Mouse (Mus musculus): ENCODE measurements around the gene A530064D06Rik. TPM values are rescaled to one million over a fixed set of nuclear protein-coding genes. Genes with fewer than 3 reads are reported as not detected.

Gene A530064D06Rik
- total and polyA plus RNA-seq, 2 experiments from 2014 or later, result not detected

GRCm38 (mm10) chr17:48118570-48118969, 48.5 kb downstream of the A530064D06Rik start:
- Histone ChIP-seq H3K27me3 (ENCODE audit: insufficient read depth, low read length) (no peaks in the 10 kb centered on the region), H3K4me2 (ENCODE audit: low read depth, low read length, poor library complexity, severe bottlenecking) (no peak overlapping the region), H3K9ac (replicated peaks; ENCODE audit: low read length, poor library complexity, severe bottlenecking) (no peak overlapping the region), H3K9me3 (ENCODE audit: low read length) (no peaks in the 10 kb centered on the region), H3K4me3 (ENCODE audit: low read depth, low read length) (no peak overlapping the region), H3K4me1 (ENCODE audit: insufficient read depth, low read length) (no peaks in the 10 kb centered on the region), H3K27ac (ENCODE audit: low read depth, low read length) (no peak overlapping the region), H3K36me3 (ENCODE audit: insufficient read depth, low read length) (no peaks in the 10 kb centered on the region)
- DNase-seq (ENCODE audit: low spot score) (no peak), ATAC-seq (ENCODE audit: low FRiP score) (no peak)
- no peak for TF ChIP-seq CTCF (IDR thresholded peaks at IDR 0.05)
- WGBS, result 71% methylated on average over 1 of the region's 1 CpGs

- no peak overlapping the region for H3K9ac ChIP-seq (replicated peaks; ENCODE audit: low read length, poor library complexity, severe bottlenecking)
- no peaks in the 10 kb centered on the region for H3K36me3 ChIP-seq (ENCODE audit: insufficient read depth, low read length)
- H3K9me3 ChIP-seq (ENCODE audit: low read length), result no peaks in the 10 kb centered on the region
- peak; percentile 67 for TF ChIP-seq CTCF (IDR thresholded peaks at IDR 0.05)
- no peak overlapping the region for H3K4me2 ChIP-seq (ENCODE audit: low read depth, low read length, poor library complexity, severe bottlenecking)
- 45% methylated on average over 8 of the region's 8 CpGs for WGBS
- peak; percentile 25 for DNase-seq (ENCODE audit: low spot score)
- ATAC-seq (ENCODE audit: low FRiP score), result no peak; the same call in 1 of the 2 replicates
- H3K4me3 ChIP-seq (ENCODE audit: low read depth, low read length), result no peak overlapping the region
- H3K27me3 ChIP-seq (ENCODE audit: insufficient read depth, low read length), result no peaks in the 10 kb centered on the region
- H3K27ac ChIP-seq (ENCODE audit: low read depth, low read length), result no peak overlapping the region
- 0 out of 2 replicates have a peak, but pooled peaks cover 2% of the 10 kb centered on the region for H3K4me1 ChIP-seq (ENCODE audit: insufficient read depth, low read length)
Observed at GRCm38 (mm10) chr17:48110547-48111287, 56.4 kb downstream of the A530064D06Rik start.

GRCm38 (mm10) chr17:48108520-48108919, 58.6 kb downstream of the A530064D06Rik start:
- H3K4me1 ChIP-seq (ENCODE audit: insufficient read depth, low read length), result 0 out of 2 replicates have a peak, but pooled peaks cover 2% of the 10 kb centered on the region
- no peak for ATAC-seq (ENCODE audit: low FRiP score)

GRCm38 (mm10) chr17:48107862-48108261, 59.2 kb downstream of the A530064D06Rik start:
- Histone ChIP-seq H3K27ac (ENCODE audit: low read depth, low read length) (no peak overlapping the region), H3K9me3 (ENCODE audit: low read length) (no peaks in the 10 kb centered on the region), H3K4me2 (ENCODE audit: low read depth, low read length, poor library complexity, severe bottlenecking) (no peak overlapping the region), H3K9ac (replicated peaks; ENCODE audit: low read length, poor library complexity, severe bottlenecking) (no peak overlapping the region), H3K4me3 (ENCODE audit: low read depth, low read length) (no peak overlapping the region), H3K36me3 (ENCODE audit: insufficient read depth, low read length) (no peaks in the 10 kb centered on the region), H3K27me3 (ENCODE audit: insufficient read depth, low read length) (no peaks in the 10 kb centered on the region), H3K4me1 (ENCODE audit: insufficient read depth, low read length) (0 out of 2 replicates have a peak, but pooled peaks cover 2% of the 10 kb centered on the region)
- ATAC-seq (ENCODE audit: low FRiP score), result no peak
- TF ChIP-seq CTCF (IDR thresholded peaks at IDR 0.05), result peak; percentile 31; the same call in 1 of the 2 replicates
- WGBS, result 52% methylated on average over 6 of the region's 6 CpGs
- no peak for DNase-seq (ENCODE audit: low spot score)

More at GRCm38 (mm10) chr17:48108520-48108919, 58.6 kb downstream of the A530064D06Rik start:
- WGBS, result 77% methylated on average over 3 of the region's 3 CpGs
- H3K4me3 ChIP-seq (ENCODE audit: low read depth, low read length), result no peak overlapping the region
- no peak overlapping the region for H3K4me2 ChIP-seq (ENCODE audit: low read depth, low read length, poor library complexity, severe bottlenecking)
- no peak for DNase-seq (ENCODE audit: low spot score)
- TF ChIP-seq CTCF (IDR thresholded peaks at IDR 0.05), result no peak
- H3K27ac ChIP-seq (ENCODE audit: low read depth, low read length), result no peak overlapping the region
- H3K9ac ChIP-seq (replicated peaks; ENCODE audit: low read length, poor library complexity, severe bottlenecking), result no peak overlapping the region
- H3K27me3 ChIP-seq (ENCODE audit: insufficient read depth, low read length), result no peaks in the 10 kb centered on the region
- H3K36me3 ChIP-seq (ENCODE audit: insufficient read depth, low read length), result no peaks in the 10 kb centered on the region
- H3K9me3 ChIP-seq (ENCODE audit: low read length), result no peaks in the 10 kb centered on the region

GRCm38 (mm10) chr17:48107333-48107732, 59.7 kb downstream of the A530064D06Rik start:
- no peak for ATAC-seq (ENCODE audit: low FRiP score)

More at GRCm38 (mm10) chr17:48107333-48107732, 59.7 kb downstream of the A530064D06Rik start:
- Histone ChIP-seq H3K9me3 (ENCODE audit: low read length) (no peaks in the 10 kb centered on the region), H3K4me3 (ENCODE audit: low read depth, low read length) (no peak overlapping the region), H3K27ac (ENCODE audit: low read depth, low read length) (no peak overlapping the region), H3K27me3 (ENCODE audit: insufficient read depth, low read length) (no peaks in the 10 kb centered on the region), H3K4me1 (ENCODE audit: insufficient read depth, low read length) (0 out of 2 replicates have a peak, but pooled peaks cover 2% of the 10 kb centered on the region), H3K36me3 (ENCODE audit: insufficient read depth, low read length) (no peaks in the 10 kb centered on the region), H3K4me2 (ENCODE audit: low read depth, low read length, poor library complexity, severe bottlenecking) (no peak overlapping the region), H3K9ac (replicated peaks; ENCODE audit: low read length, poor library complexity, severe bottlenecking) (no peak overlapping the region)
- TF ChIP-seq CTCF (IDR thresholded peaks at IDR 0.05), result no peak
- DNase-seq (ENCODE audit: low spot score), result no peak
- 28% methylated on average over 4 of the region's 4 CpGs for WGBS

Measured in midbrain, postnatal 0 days (tissue).